Mouse (Mus musculus): ENCODE results near the gene Gm26661.

The Gm26661 gene

DNA sequence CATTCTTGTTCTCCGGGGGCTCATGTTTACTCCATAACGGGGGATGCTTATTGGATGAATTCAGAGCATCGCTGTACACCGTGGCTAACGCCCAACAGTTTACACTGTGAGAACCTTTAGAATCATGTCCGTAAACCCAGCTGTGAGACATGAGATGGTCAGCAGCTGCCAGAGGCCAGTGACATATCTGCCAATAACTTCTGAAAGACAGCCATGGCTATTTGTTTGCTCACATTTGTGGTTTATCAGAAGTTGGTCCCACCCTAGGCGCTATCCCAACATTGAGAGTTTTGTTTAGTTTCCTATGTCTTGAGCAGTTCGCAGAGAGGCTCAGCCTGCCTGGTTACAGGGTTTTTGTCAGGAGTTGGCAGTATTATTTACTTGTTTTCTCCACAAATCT, 30.0 kb downstream of the Gm26661 start:
- no peak for DNase-seq (ENCODE audit: low spot score)

DNA sequence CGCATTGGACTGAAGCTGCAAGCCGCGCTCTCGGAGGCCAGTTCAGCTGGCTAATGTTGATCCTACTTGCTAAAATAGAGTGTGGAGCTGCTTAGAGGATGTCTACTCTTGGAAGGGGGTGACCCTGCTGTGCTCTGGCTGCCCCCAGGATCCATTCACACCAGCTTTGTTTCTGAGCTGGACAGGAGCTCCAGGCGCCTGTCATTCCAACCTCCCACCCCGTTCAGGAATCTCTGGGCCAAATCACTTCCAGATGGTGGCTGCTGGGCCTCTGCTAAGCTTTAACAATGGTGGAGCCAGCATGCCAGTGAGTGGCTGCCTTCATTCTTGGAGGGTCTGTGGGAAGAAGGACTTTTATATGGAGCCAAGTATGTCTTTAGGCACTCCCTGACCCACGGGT, 31.3 kb downstream of the Gm26661 start:
- no peak for DNase-seq (ENCODE audit: low spot score)

DNA sequence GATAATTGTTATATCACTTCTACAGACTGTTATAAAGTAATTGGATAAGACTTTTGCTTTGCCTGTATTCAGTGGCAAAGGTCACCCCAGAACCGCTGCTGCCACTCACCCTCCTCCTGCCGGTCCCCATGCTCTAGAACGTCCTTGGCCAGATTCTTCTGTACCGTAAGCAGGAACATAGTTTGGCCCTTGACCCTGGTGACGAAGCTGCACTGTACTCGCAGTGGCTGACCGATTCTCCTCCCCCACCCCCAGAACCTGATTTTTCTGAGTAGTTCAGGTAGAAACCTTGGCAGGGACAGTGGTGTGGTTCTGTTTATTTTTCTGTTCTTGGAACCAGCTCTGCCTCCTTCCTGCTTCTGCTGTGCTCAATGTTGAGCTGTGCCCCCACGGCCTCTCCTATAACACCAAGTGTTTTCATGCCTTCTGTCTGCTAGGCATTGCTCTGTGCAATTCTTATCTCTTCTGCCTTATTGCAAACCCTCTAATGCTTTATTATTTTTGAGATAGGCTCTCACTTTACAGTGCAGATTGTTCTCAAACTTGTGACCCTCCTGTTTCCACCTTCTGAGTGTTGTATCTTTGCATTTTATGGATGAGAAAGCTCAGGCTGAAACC, 33.4 kb downstream of the Gm26661 start:
- no peak for DNase-seq (ENCODE audit: low spot score)

DNA sequence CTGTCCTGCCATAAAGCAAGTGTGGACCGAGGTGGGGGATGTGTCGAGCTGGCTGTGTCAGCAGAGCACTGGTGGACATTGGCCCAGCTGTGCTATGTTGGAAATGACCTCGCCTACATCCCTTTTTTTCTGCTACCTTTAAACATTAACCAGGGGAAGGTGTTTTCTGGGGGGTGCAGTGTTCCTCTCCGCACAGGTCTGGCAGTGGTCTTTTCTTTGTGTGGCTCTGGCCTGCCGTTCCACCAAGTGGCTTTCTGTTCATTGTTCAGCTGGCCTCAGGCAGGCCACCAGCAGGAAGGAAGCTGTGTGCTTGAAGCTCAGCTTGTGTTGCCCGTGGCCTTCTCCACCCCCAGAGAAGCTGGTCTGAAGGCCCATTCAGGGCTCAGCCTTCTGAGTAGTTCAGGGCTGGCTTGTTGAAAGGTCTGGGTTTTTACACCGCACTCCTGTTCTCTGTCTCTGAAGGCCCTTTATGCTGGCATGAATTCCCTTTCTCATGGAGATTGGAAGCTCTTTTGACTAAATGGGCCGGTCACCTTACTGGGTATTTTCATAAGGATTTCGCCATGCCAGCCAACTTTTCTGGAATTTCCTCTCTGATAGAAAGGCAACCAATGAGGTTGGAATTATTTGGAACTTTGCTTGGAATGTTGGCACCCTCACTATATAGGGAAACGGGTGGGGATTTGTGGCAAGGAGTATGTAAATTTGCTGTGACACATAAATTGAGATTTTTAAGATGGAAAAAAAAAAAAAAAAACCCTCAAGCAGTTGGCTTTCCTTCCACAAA, 35.0 kb downstream of the Gm26661 start:
- DNase-seq (ENCODE audit: low spot score), result no peak

DNA sequence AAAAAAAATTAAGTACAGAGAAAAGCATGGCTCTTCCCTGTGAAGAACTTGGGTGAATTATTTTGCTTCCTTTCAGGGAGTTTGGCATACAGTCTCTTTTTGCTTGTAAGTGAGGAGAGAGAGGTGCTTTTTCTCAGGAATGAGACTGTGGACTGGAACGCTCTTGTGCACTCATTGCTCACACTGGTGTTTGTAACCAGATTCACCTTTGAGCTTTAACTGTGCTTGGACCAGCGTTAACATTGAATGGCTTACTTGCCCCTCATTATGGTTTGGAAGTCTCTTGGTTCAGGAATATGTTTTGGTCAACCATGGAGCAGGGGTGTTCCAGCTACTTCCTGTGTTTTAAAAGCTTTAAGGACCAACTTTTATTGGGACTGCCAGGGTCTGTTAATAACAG, 37.8 kb downstream of the Gm26661 start:
- no peak for DNase-seq (ENCODE audit: low spot score)

DNA sequence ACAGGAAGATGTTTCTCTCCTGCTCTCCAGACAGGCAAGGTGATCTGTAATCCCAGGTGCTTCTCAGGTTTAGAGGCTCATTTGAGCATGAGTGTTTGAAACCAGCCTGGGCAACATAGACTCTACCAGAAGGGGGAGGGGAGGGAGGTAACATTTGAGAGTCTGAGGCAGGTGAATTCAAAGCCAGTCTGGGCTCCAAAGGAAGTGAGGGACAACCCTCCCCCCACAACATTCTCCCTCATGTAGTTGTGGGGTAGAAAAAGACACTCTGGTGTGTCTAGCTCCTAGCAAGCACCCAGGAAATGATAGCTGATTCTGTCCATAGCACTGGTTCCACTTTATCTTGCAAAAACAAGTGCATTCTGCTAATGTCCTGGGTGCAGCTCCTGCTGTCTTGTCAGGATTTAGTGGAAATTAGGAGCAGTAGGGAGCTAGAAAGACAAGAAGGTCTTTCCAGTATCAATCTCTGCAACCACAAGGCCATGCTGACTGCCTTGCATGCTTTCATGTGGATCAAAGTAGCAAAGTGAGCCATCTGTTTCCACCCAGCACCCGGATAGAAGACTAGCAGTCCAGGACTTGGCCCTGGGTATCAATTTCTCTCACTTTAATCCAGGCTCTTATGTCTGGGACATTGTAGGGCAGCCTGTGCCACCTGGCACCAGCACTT, 40.5 kb downstream of the Gm26661 start:
- DNase-seq (ENCODE audit: low spot score), result no peak

DNA sequence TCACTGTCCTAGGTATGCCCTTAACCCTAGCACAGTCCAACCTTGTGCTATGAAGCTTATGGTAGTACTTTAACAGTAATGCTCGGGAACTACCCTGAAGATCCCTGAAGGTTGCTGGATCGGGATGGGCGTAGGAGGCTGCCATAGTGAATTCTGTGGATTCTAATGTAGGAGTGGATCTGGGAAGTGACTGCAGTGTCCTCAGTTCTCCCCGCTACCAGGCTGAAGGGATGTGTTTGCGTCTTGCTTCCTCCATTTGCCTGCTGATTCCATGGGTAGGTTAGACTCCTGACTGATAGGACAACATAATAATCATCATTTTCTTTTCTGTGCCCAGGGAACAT, 41.0 kb downstream of the Gm26661 start:
- DNase-seq (ENCODE audit: low spot score), result no peak

DNA sequence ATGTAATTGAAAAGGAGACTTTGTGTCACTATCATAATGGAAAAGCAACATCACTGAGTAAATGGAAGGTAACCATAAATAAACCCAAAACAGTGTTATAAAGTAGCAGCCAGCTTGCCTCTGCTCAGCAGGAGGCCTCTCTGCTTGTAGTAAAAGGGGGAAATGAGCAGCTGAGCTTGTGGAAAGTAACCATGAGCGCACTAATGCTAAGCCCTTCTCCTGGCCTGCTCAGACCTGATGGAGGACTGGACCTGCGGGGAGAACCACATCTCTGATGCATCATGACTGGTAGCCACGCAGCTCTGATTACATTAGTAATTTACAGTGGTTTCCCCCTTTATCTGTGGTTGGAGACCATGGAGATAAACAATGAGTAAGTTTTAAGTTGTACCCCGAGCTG, 42.1 kb downstream of the Gm26661 start:
- no peak for DNase-seq (ENCODE audit: low spot score)

DNA sequence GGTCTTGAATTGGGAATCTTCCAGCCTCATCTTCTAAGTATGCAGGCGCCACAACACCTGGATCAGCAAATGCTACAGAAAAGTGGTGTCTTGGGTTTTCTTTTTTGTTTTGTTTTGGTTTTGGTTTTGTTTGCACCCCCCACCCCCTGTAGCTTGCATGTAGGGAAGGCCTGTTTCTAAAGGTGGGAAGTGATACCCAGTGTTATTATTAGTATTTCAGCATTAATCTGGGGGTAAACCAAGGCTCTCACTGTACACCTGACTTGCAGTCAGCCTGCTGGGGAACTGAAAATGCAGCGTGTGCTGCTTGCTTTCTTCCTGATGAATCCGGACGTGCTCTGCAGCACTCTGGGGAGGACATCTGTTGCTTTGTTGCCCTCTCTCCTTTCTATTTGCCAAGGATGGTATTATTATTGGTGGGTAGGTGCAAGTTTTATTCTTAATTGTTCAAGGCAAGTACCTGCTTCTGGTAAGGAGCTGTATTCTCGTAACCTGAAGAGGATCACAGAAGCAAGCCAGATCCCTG, 47.2 kb downstream of the Gm26661 start:
- no peak for DNase-seq (ENCODE audit: low spot score)

DNA sequence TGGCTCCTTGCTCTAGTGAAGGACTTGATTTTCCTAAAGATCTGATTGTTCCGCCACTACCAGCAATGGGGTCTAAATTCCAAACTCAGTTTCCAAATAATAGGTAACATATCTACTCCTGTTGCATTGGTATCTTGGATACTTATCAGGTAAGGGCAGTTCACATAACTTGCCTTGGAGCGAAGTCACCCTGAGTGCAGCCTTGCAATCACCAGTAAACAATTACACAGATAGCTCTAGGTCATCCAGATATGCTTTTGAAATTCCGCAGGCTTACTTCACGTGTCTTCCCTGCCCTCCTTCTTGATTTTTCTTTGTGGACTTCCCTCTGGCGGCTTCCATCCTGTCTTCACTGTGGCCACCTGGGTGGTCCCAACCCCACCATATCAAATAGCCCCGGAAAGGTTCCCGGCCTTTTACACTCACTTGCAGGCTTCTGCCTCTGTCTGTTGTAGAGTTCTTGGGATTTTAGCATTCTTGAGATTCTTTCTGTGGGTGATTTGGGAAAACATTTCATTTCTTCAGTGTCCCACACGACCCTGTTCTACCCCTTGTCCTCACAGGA, 48.6 kb downstream of the Gm26661 start:
- DNase-seq (ENCODE audit: low spot score), result no peak

Measured in c-Kit-positive CD71-positive TER-119-positive erythroid progenitor cells, embryonic 14.5 days (primary cell).